In genomic region chr5:136623791-136624190, GRCm38 (mm10) we compare ENCODE assay signal across 7 mouse cellular contexts.
"Had no signal": no experiment of that assay in that cellular context is flagged by ENCODE, and none has a peak within 500 bp of the region (broad histone marks: within the 10 kb centered on the region; RNA-seq: fewer than 3 reads in every experiment).

No protein-coding gene starts in this region.

- H3K27me3 ChIP-seq: lung, embryonic 15.5 days; stomach, embryonic 15.5 days had no signal

- H3K36me3 ChIP-seq: limb, embryonic 12.5 days; limb, embryonic 15.5 days; lung, embryonic 15.5 days; midbrain, embryonic 10.5 days; midbrain, embryonic 15.5 days; neural tube, embryonic 13.5 days; stomach, embryonic 15.5 days had no signal
